27 mouse cellular contexts compared by ENCODE assay signal in the genomic region with DNA sequence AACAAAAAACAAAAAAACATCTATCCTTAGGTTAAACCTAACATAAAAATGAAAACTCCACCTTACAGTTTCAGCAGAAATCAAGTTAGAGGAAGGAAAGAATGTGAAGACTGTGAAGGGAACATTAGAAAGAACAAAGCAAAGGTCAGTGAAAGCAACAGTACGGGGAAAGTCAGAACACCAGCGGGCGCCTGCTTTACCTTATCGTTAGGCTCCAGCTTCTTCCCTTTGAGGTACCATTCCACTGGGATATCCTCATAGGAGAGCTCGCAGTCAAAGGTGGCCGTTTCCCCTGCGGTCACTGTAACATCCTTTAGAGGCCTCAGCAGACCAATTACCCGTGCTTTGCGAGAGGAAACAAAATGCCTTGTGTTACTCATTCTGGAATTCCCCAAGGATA.
DNase-seq lines count a peak whose midpoint lies in the region; ATAC-seq and TF ChIP-seq lines count a peak whose summit lies in the region.
"Had no signal": no experiment of that assay in that cellular context is flagged by ENCODE, and none has a peak within 500 bp of the region (broad histone marks: within the 10 kb centered on the region; RNA-seq: fewer than 3 reads in every experiment).

No protein-coding gene starts in this region.

- no peaks in the 10 kb centered on the region; the same call in 1 of the 2 replicates for H3K79me2 ChIP-seq in CH12.LX (replicated peaks; ENCODE audit: control insufficient read depth, extremely low read depth, insufficient read depth, poor library complexity, severe bottlenecking)

- TF ChIP-seq POLR2A in CH12.LX (IDR thresholded peaks at IDR 0.05; ENCODE audit: low read depth, low read length), result no peak

- H3K4me3 ChIP-seq in heart, embryonic 12.5 days, result peak overlapping the region; percentile 58
- H3K4me3 ChIP-seq in CH12.LX (replicated peaks in 1 of 3; ENCODE audit: low read depth in 2 of 3, low read length in 2 of 3, poor library complexity in 1 of 3), result peak overlapping the region in 1 of 3 experiments; percentile 23
- H3K4me3 ChIP-seq: forebrain, embryonic 13.5 days; midbrain, embryonic 10.5 days; midbrain, embryonic 15.5 days; neural tube, embryonic 15.5 days; stomach, embryonic 15.5 days had no signal

- peak overlapping the region; percentile 69 for H3K4me2 ChIP-seq in heart, embryonic 12.5 days
- no peak overlapping the region for H3K4me2 ChIP-seq in CH12.LX (ENCODE audit: insufficient read depth, low read depth, poor library complexity, severe bottlenecking)
- H3K4me2 ChIP-seq: forebrain, embryonic 13.5 days; hindbrain, embryonic 14.5 days; midbrain, embryonic 15.5 days; neural tube, embryonic 15.5 days; stomach, embryonic 15.5 days had no signal

- ATAC-seq in heart, embryonic 12.5 days (ENCODE audit: insufficient number of reproducible peaks, low FRiP score), result peak; percentile 27; the same call in 1 of the 2 replicates
- ATAC-seq: forebrain, embryonic 13.5 days; intestine, postnatal 0 days; midbrain, embryonic 15.5 days had no signal

- H3K9ac ChIP-seq in heart, embryonic 12.5 days, result peak overlapping the region; percentile 84
- H3K9ac ChIP-seq in CH12.LX (ENCODE audit: insufficient read depth, low read depth), result no peak overlapping the region
- H3K9ac ChIP-seq: forebrain, embryonic 13.5 days; hindbrain, embryonic 14.5 days; liver, embryonic 14.5 days; midbrain, embryonic 15.5 days; neural tube, embryonic 15.5 days; stomach, embryonic 15.5 days had no signal

- no peak for TF ChIP-seq CTCF in CH12.LX (conservative IDR thresholded peaks at IDR 0.05 in 1 of 2, IDR thresholded peaks at IDR 0.05 in 1 of 2; ENCODE audit: low read depth in 2 of 2, low read length in 2 of 2)

- TF ChIP-seq EP300 in CH12.LX (IDR thresholded peaks at IDR 0.05; ENCODE audit: low read length), result no peak

- TF ChIP-seq RAD21 in CH12.LX (IDR thresholded peaks at IDR 0.05; ENCODE audit: low read depth, low read length), result no peak

- H3K27me3 ChIP-seq in heart, embryonic 12.5 days (replicated peaks), result no peaks in the 10 kb centered on the region
- no peaks in the 10 kb centered on the region for H3K27me3 ChIP-seq in CH12.LX (replicated peaks)
- H3K27me3 ChIP-seq: forebrain, embryonic 13.5 days; midbrain, embryonic 15.5 days; neural tube, embryonic 15.5 days; stomach, embryonic 15.5 days had no signal

- DNase-seq in heart, adult 18-20 months, result no peak
- DNase-seq in 3T3-L1 (ENCODE audit: low read depth, low spot score), result peak; percentile 4
- no peak for DNase-seq in CH12.LX (ENCODE audit: extremely low read depth)
- DNase-seq in R1 (ENCODE audit: low read depth, low spot score), result peak; percentile 56
- DNase-seq in left cerebral cortex, adult 9 months (ENCODE audit: low spot score in 2 of 2), result no peak
- DNase-seq in kidney, postnatal 14 days, result no peak
- DNase-seq: adrenal gland, postnatal 10 days; cerebellum, adult 11 months; cerebellum, adult 9-10 months; cerebellum, postnatal 36 days; kidney, adult 9 months; kidney, postnatal 10 days; layer of hippocampus, adult 9-11 months; liver; lung, adult 2 months; lung, postnatal 14 days; right cerebral cortex, postnatal 25 days; thymus, postnatal 14 days had no signal

- no peaks in the 10 kb centered on the region for H3K9me3 ChIP-seq in heart, embryonic 12.5 days (replicated peaks)
- no peaks in the 10 kb centered on the region for H3K9me3 ChIP-seq in CH12.LX (replicated peaks; ENCODE audit: low read length)
- H3K9me3 ChIP-seq: forebrain, embryonic 13.5 days; midbrain, embryonic 10.5 days; midbrain, embryonic 15.5 days; neural tube, embryonic 15.5 days; stomach, embryonic 15.5 days had no signal

- WGBS in heart, embryonic 12.5 days, result 38% methylated on average over 9 of the region's 9 CpGs

- in situ Hi-C loops in CH12.LX (cut with MboI; ENCODE audit: low pct_ligation_motif_present, low pct_unique_long_range_greater_than_20kb, low sequenced_read_pairs), result no loop called here

- peaks cover 21% of the 10 kb centered on the region for H3K4me1 ChIP-seq in heart, embryonic 12.5 days (replicated peaks)
- H3K4me1 ChIP-seq in CH12.LX (ENCODE audit: control insufficient read depth in 1 of 2, insufficient read depth in 2 of 2), result peaks cover 1 to 30% of the 10 kb centered on the region in 2 experiments; a peak in 3 of 4 replicates
- H3K4me1 ChIP-seq: forebrain, embryonic 13.5 days; midbrain, embryonic 10.5 days; midbrain, embryonic 15.5 days; neural tube, embryonic 15.5 days; stomach, embryonic 15.5 days had no signal

- H3K36me3 ChIP-seq in heart, embryonic 12.5 days, result peaks cover 45% of the 10 kb centered on the region
- peaks cover 3 to 20% of the 10 kb centered on the region in 2 experiments for H3K36me3 ChIP-seq in CH12.LX (replicated peaks in 1 of 2; ENCODE audit: control insufficient read depth in 1 of 2, insufficient read depth in 1 of 2, low read length in 1 of 2)
- H3K36me3 ChIP-seq: midbrain, embryonic 10.5 days; midbrain, embryonic 15.5 days; neural tube, embryonic 15.5 days; stomach, embryonic 15.5 days had no signal

- dilution Hi-C loops in CH12.LX (cut with MboI; ENCODE audit: extremely low pct_ligation_motif_present, extremely low pct_unique_long_range_greater_than_20kb, low sequenced_read_pairs), result no loop called here

- H3K27ac ChIP-seq in heart, embryonic 12.5 days (ENCODE audit: poor library complexity, severe bottlenecking), result peak overlapping the region; percentile 99
- H3K27ac ChIP-seq in CH12.LX (ENCODE audit: insufficient read depth, low read depth), result no peak overlapping the region
- H3K27ac ChIP-seq: forebrain, embryonic 13.5 days; hindbrain, embryonic 14.5 days; liver, embryonic 14.5 days; midbrain, embryonic 10.5 days; midbrain, embryonic 15.5 days; neural tube, embryonic 15.5 days; stomach, embryonic 15.5 days had no signal

TF ChIP-seq in CH12.LX, 34 proteins besides CTCF, POLR2A, EP300 and RAD21:
- TF ChIP-seq IRF4 (IDR thresholded peaks at IDR 0.05; ENCODE audit: low read depth, low read length) (0 out of 2 replicates have a peak, but pooled peaks have one; percentile 9), ZC3H11A (IDR thresholded peaks at IDR 0.05; ENCODE audit: low read depth, low read length) (no peak), MAFK (IDR thresholded peaks at IDR 0.05; ENCODE audit: insufficient replicate concordance, low read length) (no peak)
TF ChIP-seq in CH12.LX: peak in this region for 1.

Comparison
In these comparisons a context has a peak if more than half of its experiments do, and no peak if none do; other contexts are left out.
1. DNase-seq: peak in 3T3-L1 (single experiment) and R1 (single experiment); none in heart, adult 18-20 months (0 of 2), CH12.LX (single experiment), left cerebral cortex, adult 9 months (0 of 2) and kidney, postnatal 14 days (single experiment).